Mouse (Mus musculus): ENCODE measurements around the gene Gm28048. TPM values are rescaled to one million over a fixed set of nuclear protein-coding genes. Genes with fewer than 3 reads are reported as not detected.

The Gm28048 gene
- total RNA-seq, 2 experiments from 2014 or later, result 9.3 to 11.1 TPM

- no peak for TF ChIP-seq CTCF (conservative IDR thresholded peaks at IDR 0.05)
- no peak for DNase-seq (ENCODE audit: low spot score in 2 of 2)
- Histone ChIP-seq H3K27ac (no peak overlapping the region), H3K4me3 (no peak overlapping the region)
Measured at GRCm38 (mm10) chr11:22824049-22824705, 157.7 kb downstream of the Gm28048 start.

- Histone ChIP-seq H3K4me3 (no peak overlapping the region), H3K27ac (no peak overlapping the region)
- no peak for DNase-seq (ENCODE audit: low spot score in 2 of 2)
- TF ChIP-seq CTCF (conservative IDR thresholded peaks at IDR 0.05), result no peak
Measured at GRCm38 (mm10) chr11:22821243-22821642, 160.6 kb downstream of the Gm28048 start.

- no peak for TF ChIP-seq CTCF (conservative IDR thresholded peaks at IDR 0.05)
- DNase-seq (ENCODE audit: low spot score in 2 of 2), result no peak
- Histone ChIP-seq H3K4me3 (no peak overlapping the region), H3K27ac (no peak overlapping the region)
Measured at GRCm38 (mm10) chr11:22818371-22818770, 163.5 kb downstream of the Gm28048 start.

- DNase-seq (ENCODE audit: low spot score in 2 of 2), result no peak
- Histone ChIP-seq H3K4me3 (no peak overlapping the region), H3K27ac (no peak overlapping the region)
- TF ChIP-seq CTCF (conservative IDR thresholded peaks at IDR 0.05), result no peak
Measured at GRCm38 (mm10) chr11:22815877-22816276, 166.0 kb downstream of the Gm28048 start.

GRCm38 (mm10) chr11:22815143-22815542 lies 166.7 kb downstream of the Gm28048 start:
- DNase-seq (ENCODE audit: low spot score in 2 of 2), result no peak
- H3K27ac ChIP-seq, result no peak overlapping the region
- H3K4me3 ChIP-seq, result no peak overlapping the region
- no peak for TF ChIP-seq CTCF (conservative IDR thresholded peaks at IDR 0.05)

GRCm38 (mm10) chr11:22813921-22814704 lies 167.8 kb downstream of the Gm28048 start:
- TF ChIP-seq CTCF (conservative IDR thresholded peaks at IDR 0.05), result no peak
- H3K27ac ChIP-seq, result no peak overlapping the region
- H3K4me3 ChIP-seq, result no peak overlapping the region

GRCm38 (mm10) chr11:22813427-22813826 lies 168.5 kb downstream of the Gm28048 start:
- Histone ChIP-seq H3K27ac (no peak overlapping the region), H3K4me3 (no peak overlapping the region)
- DNase-seq (ENCODE audit: low spot score in 2 of 2), result no peak
- TF ChIP-seq CTCF (conservative IDR thresholded peaks at IDR 0.05), result no peak

More at GRCm38 (mm10) chr11:22813921-22814704, 167.8 kb downstream of the Gm28048 start:
- no peak for DNase-seq (ENCODE audit: low spot score in 2 of 2)

- H3K27ac ChIP-seq, result no peak overlapping the region
- H3K4me3 ChIP-seq, result no peak overlapping the region
- no peak for TF ChIP-seq CTCF (conservative IDR thresholded peaks at IDR 0.05)
- DNase-seq (ENCODE audit: low spot score in 2 of 2), result no peak
Measured at GRCm38 (mm10) chr11:22811413-22811812, 170.5 kb downstream of the Gm28048 start.

- no peak for DNase-seq (ENCODE audit: low spot score in 2 of 2)
- TF ChIP-seq CTCF (conservative IDR thresholded peaks at IDR 0.05), result no peak
- Histone ChIP-seq H3K4me3 (no peak overlapping the region), H3K27ac (no peak overlapping the region)
Measured at GRCm38 (mm10) chr11:22809465-22810096, 172.3 kb downstream of the Gm28048 start.

GRCm38 (mm10) chr11:22808040-22808439 lies 173.8 kb downstream of the Gm28048 start:
- no peak overlapping the region for H3K4me3 ChIP-seq
- no peak overlapping the region for H3K27ac ChIP-seq
- TF ChIP-seq CTCF (conservative IDR thresholded peaks at IDR 0.05), result no peak
- no peak for DNase-seq (ENCODE audit: low spot score in 2 of 2)

- no peak for TF ChIP-seq CTCF (conservative IDR thresholded peaks at IDR 0.05)
- DNase-seq (ENCODE audit: low spot score in 2 of 2), result no peak
- no peak overlapping the region for H3K27ac ChIP-seq
- H3K4me3 ChIP-seq, result no peak overlapping the region
Measured at GRCm38 (mm10) chr11:22805171-22805570, 176.7 kb downstream of the Gm28048 start.

GRCm38 (mm10) chr11:22799987-22800424 lies 181.9 kb downstream of the Gm28048 start:
- Histone ChIP-seq H3K4me3 (no peak overlapping the region), H3K27ac (no peak overlapping the region)
- DNase-seq (ENCODE audit: low spot score in 2 of 2), result no peak
- no peak for TF ChIP-seq CTCF (conservative IDR thresholded peaks at IDR 0.05)

- Histone ChIP-seq H3K4me3 (no peak overlapping the region), H3K27ac (no peak overlapping the region)
- no peak for TF ChIP-seq CTCF (conservative IDR thresholded peaks at IDR 0.05)
- no peak for DNase-seq (ENCODE audit: low spot score in 2 of 2)
Measured at GRCm38 (mm10) chr11:22798916-22799315, 183.0 kb downstream of the Gm28048 start.
